Mouse (Mus musculus) olfactory bulb, adult 2 months (tissue): ENCODE results near the gene Mical2. TPM values are rescaled to one million over a fixed set of nuclear protein-coding genes. Genes with fewer than 3 reads are reported as not detected.

Experiments used
- H3K27ac ChIP-seq: fragments of 200-500 bp; 2 replicates; pipeline ENCODE4 v1.5.1; 2012; ENCODE audit warnings: low read depth, low read length; ENCODE audit not compliant: insufficient read depth
- H3K4me1 ChIP-seq: fragments of 200-500 bp; 2 replicates; pipeline ENCODE4 v1.6.1; 2012; ENCODE audit warnings: low read length; ENCODE audit not compliant: control insufficient read depth, insufficient read depth
- H3K4me3 ChIP-seq: fragments of 200-500 bp; 2 replicates; pipeline ENCODE4 v1.5.1; 2012; ENCODE audit warnings: mild to moderate bottlenecking, low read depth, low read length, moderate library complexity; ENCODE audit not compliant: insufficient read depth
- CTCF ChIP-seq: fragments of 200-500 bp; IDR thresholded peaks from 2 replicates; pipeline ENCODE4 v1.5.1; 2012; ENCODE audit warnings: low read depth, mild to moderate bottlenecking, low read length, moderate library complexity; ENCODE audit not compliant: insufficient read depth
- POLR2A ChIP-seq: fragments of 200-500 bp; IDR thresholded peaks from 2 replicates; pipeline ENCODE4 v1.6.1; 2012; ENCODE audit warnings: mild to moderate bottlenecking, low read depth, low read length, moderate library complexity; ENCODE audit not compliant: insufficient read depth
- WGBS: fragments of 180-500 bp; shearing (Covaris S2); methylation state at CpG from one replicate; pipeline ENCODE4 v1.1.7; 2018; 5-methylcytosine and 5-hydroxymethylcytosine counted together
- polyA plus RNA-seq: library from polyadenylated mRNA; stranded (reverse); fragments of >200 nt; gene quantifications from 2 replicates; pipeline ENCODE4 v1.2.4, GENCODE M21; 2012; ENCODE audit warnings: low replicate concordance; ENCODE audit not compliant: missing spikeins, insufficient read depth, insufficient read length

Gene Mical2
- polyA plus RNA-seq, 1 experiment: 155 TPM

GRCm38 (mm10) chr7:112204380-112204963, 21.2 kb upstream of the Mical2 start:
- TF ChIP-seq POLR2A (no peak), CTCF (no peak)
- Histone ChIP-seq H3K4me1 (peaks cover 51% of the 10 kb centered on the region), H3K27ac (peak overlapping the region; percentile 86), H3K4me3 (no peak overlapping the region)
- WGBS: 30% methylated on average over 6 of the region's 6 CpGs

- H3K27ac ChIP-seq: peak overlapping the region; percentile 50; the same call in 1 of the 2 replicates
- TF ChIP-seq POLR2A (no peak), CTCF (no peak)
These were observed 20.1 kb upstream of the Mical2 start for GRCm38 (mm10) chr7:112205513-112205912.

GRCm38 (mm10) chr7:112207717-112208116, 17.9 kb upstream of the Mical2 start:
- TF ChIP-seq POLR2A (no peak), CTCF (no peak)
- Histone ChIP-seq H3K4me3 (no peak overlapping the region), H3K27ac (no peak overlapping the region), H3K4me1 (peaks cover 47% of the 10 kb centered on the region)
- 94% methylated on average over 6 of the region's 6 CpGs for WGBS

More at GRCm38 (mm10) chr7:112205513-112205912, 20.1 kb upstream of the Mical2 start:
- no peak overlapping the region for H3K4me3 ChIP-seq
- 96% methylated on average over 6 of the region's 6 CpGs for WGBS
- peaks cover 51% of the 10 kb centered on the region for H3K4me1 ChIP-seq

- peaks cover 44% of the 10 kb centered on the region for H3K4me1 ChIP-seq
- H3K4me3 ChIP-seq: no peak overlapping the region
- TF ChIP-seq CTCF (no peak), POLR2A (no peak)
- WGBS: 82% methylated on average over 10 of the region's 10 CpGs
- no peak overlapping the region for H3K27ac ChIP-seq
These were observed 17.1 kb upstream of the Mical2 start for GRCm38 (mm10) chr7:112208323-112209167.

GRCm38 (mm10) chr7:112209621-112210020, 16.0 kb upstream of the Mical2 start:
- WGBS: 95% methylated on average over 4 of the region's 4 CpGs
- H3K4me1 ChIP-seq: peaks cover 39% of the 10 kb centered on the region
- no peak overlapping the region for H3K27ac ChIP-seq
- no peak overlapping the region for H3K4me3 ChIP-seq
- no peak for TF ChIP-seq CTCF
- TF ChIP-seq POLR2A: no peak

GRCm38 (mm10) chr7:112212921-112213721, 12.5 kb upstream of the Mical2 start:
- 36% methylated on average over 8 of the region's 8 CpGs for WGBS

GRCm38 (mm10) chr7:112215871-112216270, 9.8 kb upstream of the Mical2 start:
- Histone ChIP-seq H3K27ac (no peak overlapping the region), H3K4me3 (no peak overlapping the region), H3K4me1 (peaks cover 11% of the 10 kb centered on the region)
- 79% methylated on average over 3 of the region's 3 CpGs for WGBS
- TF ChIP-seq POLR2A (no peak), CTCF (no peak)

More at GRCm38 (mm10) chr7:112212921-112213721, 12.5 kb upstream of the Mical2 start:
- Histone ChIP-seq H3K27ac (peak overlapping the region; percentile 36), H3K4me1 (peaks cover 18% of the 10 kb centered on the region), H3K4me3 (no peak overlapping the region)
- TF ChIP-seq POLR2A: no peak

- Histone ChIP-seq H3K4me3 (no peak overlapping the region), H3K27ac (no peak overlapping the region), H3K4me1 (peaks cover 11% of the 10 kb centered on the region)
- WGBS: 77% methylated on average over 5 of the region's 5 CpGs
- TF ChIP-seq POLR2A: no peak
- TF ChIP-seq CTCF: no peak
These were observed 8.9 kb upstream of the Mical2 start for GRCm38 (mm10) chr7:112216720-112217119.
